Mouse (Mus musculus) ES-E14 (cell line): ENCODE data around the gene Tsc22d4. TPM values are rescaled to one million over a fixed set of nuclear protein-coding genes. Genes with fewer than 3 reads are reported as not detected.
A peak's percentile ranks its signal among the peaks of the same experiment; 100 is the strongest.

Source experiments
- DNase-seq: peaks from one replicate; pipeline ENCODE4 v3.0.0-alpha.2; 2013; ENCODE audit warnings: low read depth, low spot score
- H3K27ac ChIP-seq: 2 replicates; pipeline ENCODE4 v1.5.1; 2012; ENCODE audit warnings: low read depth, mild to moderate bottlenecking, low read length, moderate library complexity, mixed read lengths; ENCODE audit not compliant: poor library complexity, insufficient read depth, severe bottlenecking
- H3K36me3 ChIP-seq: 2 replicates; pipeline ENCODE4 v1.6.1; 2012; ENCODE audit warnings: mild to moderate bottlenecking, low read length, moderate library complexity, mixed read lengths; ENCODE audit not compliant: control insufficient read depth, poor library complexity, insufficient read depth, severe bottlenecking
- H3K4me1 ChIP-seq, 2 experiments: fragments of 150-350 bp in 1 of 2; sonication (generic) in 1 of 2; 2 replicates each; pipeline ENCODE4 v1.6.1; 2012; ENCODE audit warnings: low read length in 2 of 2, mild to moderate bottlenecking in 1 of 2, mixed read lengths in 1 of 2; ENCODE audit not compliant: control insufficient read depth in 2 of 2, insufficient read depth in 2 of 2, poor library complexity in 1 of 2
- H3K4me3 ChIP-seq, 2 experiments: fragments of 150-350 bp in 1 of 2; sonication (generic) in 1 of 2; 2 replicates each; pipeline ENCODE4 v1.5.1; 2012; ENCODE audit warnings: low read length in 2 of 2, low read depth in 1 of 2, mild to moderate bottlenecking in 1 of 2, mixed read lengths in 1 of 2; ENCODE audit not compliant: insufficient read depth in 1 of 2, poor library complexity in 1 of 2, severe bottlenecking in 1 of 2
- H3K9ac ChIP-seq: 2 replicates; pipeline ENCODE4 v1.6.1; 2012; ENCODE audit warnings: low read depth, mild to moderate bottlenecking, low read length, mixed read lengths; ENCODE audit not compliant: poor library complexity, insufficient read depth, severe bottlenecking
- H3K9me3 ChIP-seq: fragments of 150-350 bp; sonication (generic); 2 replicates; pipeline ENCODE4 v1.6.1; 2012; ENCODE audit warnings: low read depth, mild to moderate bottlenecking, low read length; ENCODE audit not compliant: control insufficient read depth, insufficient read depth
- CHD2 ChIP-seq: IDR thresholded peaks from 2 replicates; pipeline ENCODE4 v1.6.1; 2014; ENCODE audit warnings: mild to moderate bottlenecking, low read depth, low read length, inconsistent platforms
- HCFC1 ChIP-seq: IDR thresholded peaks from 2 replicates; pipeline ENCODE4 v1.6.1; 2012; ENCODE audit warnings: low read length, inconsistent platforms, borderline replicate concordance; ENCODE audit not compliant: insufficient read depth
- MAFK ChIP-seq: IDR thresholded peaks from 2 replicates; pipeline ENCODE4 v1.6.1; 2014; ENCODE audit warnings: mild to moderate bottlenecking, low read depth, low read length, inconsistent platforms; ENCODE audit not compliant: insufficient read depth
- ZC3H11A ChIP-seq: IDR thresholded peaks from 2 replicates; pipeline ENCODE4 v1.6.1; 2012; ENCODE audit warnings: low read depth, mild to moderate bottlenecking, inconsistent platforms, low read length, borderline replicate concordance
- ZNF384 ChIP-seq: IDR thresholded peaks from 2 replicates; pipeline ENCODE4 v1.6.1; 2012; ENCODE audit warnings: low read depth, low read length, inconsistent platforms
- in situ Hi-C, 2 experiments: fragments of 600-800 bp; cut with MboI; formaldehyde crosslinking; loops; one replicate each; pipeline ENCODE4 v1.15.1; 2025; ENCODE audit warnings: low sequenced_read_pairs in 2 of 2, inconsistent platforms in 1 of 2; ENCODE audit not compliant: unreplicated experiment in 2 of 2
- total RNA-seq: library from RNA; depleted of rRNA; stranded (reverse); fragments of 300-350 nt; gene quantifications from 2 replicates; pipeline ENCODE4 v1.2.3, GENCODE M21; 2012

Gene Tsc22d4
- total RNA-seq, 1 experiment: 21.6 TPM

- in situ Hi-C loops: loop anchor here in 1 of 2 experiments (10.0 kb wide), 1 partner anchor 377 kb away; the partner anchor contains the start of gene Cops6
- Histone ChIP-seq H3K4me1 (peaks cover 0 to 18% of the 10 kb centered on the region in 2 experiments; a peak in 2 of 4 replicates), H3K36me3 (peaks cover 29% of the 10 kb centered on the region), H3K4me3 (peak within 1 kb of the TSS; percentile 76 to 79), H3K9ac (peak within 1 kb of the TSS; percentile 95), H3K27ac (peak within 1 kb of the TSS; percentile 99), H3K9me3 (no peaks in the 10 kb centered on the region)
- peak; percentile 91 for DNase-seq
- TF ChIP-seq HCFC1 (peak; percentile 91), ZC3H11A (no peak)
Observed at GRCm38 (mm10) chr5:137787151-137787928, 41.8 kb downstream of the Tsc22d4 start, which contains the start of the genes Mepce and Zcwpw1. TSS of gene Mepce (minus strand) at chr5:137787655. TSS of gene Zcwpw1 (plus strand) at chr5:137787798.

GRCm38 (mm10) chr5:137788171-137788570 is 42.6 kb downstream of the Tsc22d4 start:
- no peak for DNase-seq
- TF ChIP-seq ZNF384: no peak
- TF ChIP-seq HCFC1: no peak
- no peak for TF ChIP-seq MAFK
- TF ChIP-seq CHD2: no peak
- no peak for TF ChIP-seq ZC3H11A
- H3K9me3 ChIP-seq: no peaks in the 10 kb centered on the region
- in situ Hi-C loops: loop anchor here in 1 of 2 experiments (10.0 kb wide), 1 partner anchor 377 kb away; the partner anchor contains the start of gene Cops6
- H3K36me3 ChIP-seq: peaks cover 21% of the 10 kb centered on the region
- H3K4me3 ChIP-seq: peak overlapping the region in 1 of 2 experiments; percentile 40; a peak in 2 of 4 replicates
- peak overlapping the region; percentile 39; the same call in 1 of the 2 replicates for H3K9ac ChIP-seq
- peaks cover 0 to 16% of the 10 kb centered on the region in 2 experiments; a peak in 2 of 4 replicates for H3K4me1 ChIP-seq
- H3K27ac ChIP-seq: no peak overlapping the region

GRCm38 (mm10) chr5:137788946-137789531 is 43.5 kb downstream of the Tsc22d4 start:
- H3K4me3 ChIP-seq: no peak overlapping the region
- no peak for DNase-seq
- no peak overlapping the region for H3K27ac ChIP-seq
- in situ Hi-C loops: loop anchor here in 1 of 2 experiments (10.0 kb wide), 1 partner anchor 376 kb away; the partner anchor contains the start of gene Cops6
- no peaks in the 10 kb centered on the region for H3K9me3 ChIP-seq
- H3K9ac ChIP-seq: no peak overlapping the region
- peaks cover 0 to 11% of the 10 kb centered on the region in 2 experiments; a peak in 1 of 4 replicates for H3K4me1 ChIP-seq
- peaks cover 13% of the 10 kb centered on the region for H3K36me3 ChIP-seq
- TF ChIP-seq CHD2: no peak
- no peak for TF ChIP-seq ZC3H11A
- no peak for TF ChIP-seq ZNF384

GRCm38 (mm10) chr5:137791553-137791952 is 46.0 kb downstream of the Tsc22d4 start:
- Histone ChIP-seq H3K9ac (no peak overlapping the region), H3K27ac (no peak overlapping the region), H3K36me3 (no peaks in the 10 kb centered on the region), H3K9me3 (no peaks in the 10 kb centered on the region), H3K4me3 (no peak overlapping the region), H3K4me1 (peaks cover 0 to 3% of the 10 kb centered on the region in 2 experiments; a peak in 1 of 4 replicates)
- TF ChIP-seq ZC3H11A (no peak), CHD2 (no peak), MAFK (no peak), HCFC1 (no peak), ZNF384 (no peak)
- in situ Hi-C loops: no loop called here
- no peak for DNase-seq
